Mouse (Mus musculus) heart, embryonic 11.5 days (tissue): ENCODE measurements around the gene Olfr493. TPM values are rescaled to one million over a fixed set of nuclear protein-coding genes. Genes with fewer than 3 reads are reported as not detected.

Experiments
- ATAC-seq: fragments of 200-750 bp; cut with Nextera tagmentation; replicated peaks from 2 replicates; pipeline ENCODE4 v1.8.0; 2017; ENCODE audit warnings: moderate library complexity; ENCODE audit not compliant: insufficient number of reproducible peaks, low FRiP score, low TSS enrichment
- H3K27ac ChIP-seq: fragments of 300-500 bp; sonication (generic); 2 replicates; pipeline ENCODE4 v1.5.1; 2014; ENCODE audit warnings: mild to moderate bottlenecking, low read depth, low read length
- H3K27me3 ChIP-seq: fragments of 300-500 bp; sonication (generic); 2 replicates; pipeline ENCODE4 v1.6.1; 2014; ENCODE audit warnings: mild to moderate bottlenecking, low read length, mixed read lengths; ENCODE audit not compliant: control insufficient read depth, insufficient read depth
- H3K36me3 ChIP-seq: fragments of 300-500 bp; sonication (generic); 2 replicates; pipeline ENCODE4 v1.6.1; 2014; ENCODE audit warnings: mild to moderate bottlenecking, low read length, moderate library complexity, mixed read lengths; ENCODE audit not compliant: control insufficient read depth, insufficient read depth
- H3K4me1 ChIP-seq: fragments of 300-500 bp; sonication (generic); 2 replicates; pipeline ENCODE4 v1.6.1; 2014; ENCODE audit warnings: low read length; ENCODE audit not compliant: control insufficient read depth, insufficient read depth
- H3K4me2 ChIP-seq: fragments of 300-500 bp; sonication (generic); 2 replicates; pipeline ENCODE4 v1.6.1; 2014; ENCODE audit warnings: mild to moderate bottlenecking, moderate library complexity
- H3K4me3 ChIP-seq: fragments of 300-500 bp; sonication (generic); 2 replicates; pipeline ENCODE4 v1.5.1; 2014; ENCODE audit warnings: low read depth, low read length
- H3K9ac ChIP-seq: fragments of 300-500 bp; sonication (generic); 2 replicates; pipeline ENCODE4 v1.6.1; 2014; ENCODE audit warnings: mild to moderate bottlenecking, low read depth, low read length, moderate library complexity
- H3K9me3 ChIP-seq: fragments of 300-500 bp; sonication (generic); replicated peaks from 2 replicates; pipeline ENCODE4 v1.6.1; 2016; ENCODE audit warnings: low read length; ENCODE audit not compliant: control insufficient read depth
- WGBS: fragments of 180-500 bp; shearing (Covaris S2); extraction: QIAGEN DNeasy Blood & Tissue Kit; methylation state at CpG from one replicate; pipeline ENCODE4 v1.1.7; 2014; ENCODE audit not compliant: insufficient replicate concordance; 5-methylcytosine and 5-hydroxymethylcytosine counted together
- polyA plus RNA-seq: library from polyadenylated mRNA; unstranded; fragments of >200 nt; fragmentation: Nextera tagmentation; extraction: Ambion mirVana; gene quantifications from 2 replicates; pipeline ENCODE4 v1.2.1, GENCODE M21; 2014

Olfr493 gene
- not detected in 2 replicates for polyA plus RNA-seq

GRCm38 (mm10) chr7:108346879-108347278 lies at the start of gene Olfr493:
Olfr493 (minus strand) TSS chr7:108346979.
- Histone ChIP-seq H3K4me1 (no peaks in the 10 kb centered on the region), H3K27ac (no peak within 1 kb of the TSS), H3K36me3 (no peaks in the 10 kb centered on the region), H3K9ac (no peak within 1 kb of the TSS), H3K4me3 (no peak within 1 kb of the TSS), H3K9me3 (no peaks in the 10 kb centered on the region), H3K4me2 (no peak within 1 kb of the TSS), H3K27me3 (no peaks in the 10 kb centered on the region)
- 51% methylated on average over 1 of the region's 1 CpGs for WGBS
- ATAC-seq = no peak

DNA sequence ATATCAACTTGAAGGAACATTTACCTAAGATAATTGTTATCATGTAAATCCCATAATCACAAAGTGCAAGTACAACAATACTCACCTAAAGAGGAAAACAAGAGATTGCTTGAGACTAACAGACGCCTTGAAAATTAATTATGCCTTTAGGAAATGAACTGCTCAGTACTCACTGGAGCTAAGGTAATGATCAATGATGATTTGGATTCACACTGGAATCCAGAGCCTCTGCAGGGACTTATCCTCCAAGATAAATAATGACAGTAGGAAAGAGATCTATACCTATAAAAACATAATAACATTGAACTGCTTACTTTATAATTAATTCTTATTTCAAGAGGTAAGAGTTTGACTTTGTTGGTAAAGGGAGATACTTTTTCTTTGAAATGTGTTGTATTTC lies 46.1 kb upstream of the Olfr493 start, which contains the start of gene Olfr495:
Gene Olfr495 (plus strand): TSS at position 301 of the 400 bp plus-strand sequence.
- ATAC-seq = no peak
- Histone ChIP-seq H3K9me3 (no peaks in the 10 kb centered on the region), H3K4me1 (no peaks in the 10 kb centered on the region), H3K36me3 (no peaks in the 10 kb centered on the region), H3K27me3 (no peaks in the 10 kb centered on the region), H3K4me2 (no peak within 1 kb of the TSS), H3K4me3 (no peak within 1 kb of the TSS), H3K9ac (no peak within 1 kb of the TSS), H3K27ac (no peak within 1 kb of the TSS)
- 69% methylated on average over 1 of the region's 1 CpGs for WGBS

- Histone ChIP-seq H3K36me3 (no peaks in the 10 kb centered on the region), H3K9ac (no peak within 1 kb of the TSS), H3K4me2 (no peak within 1 kb of the TSS), H3K9me3 (no peaks in the 10 kb centered on the region), H3K27ac (no peak within 1 kb of the TSS), H3K27me3 (no peaks in the 10 kb centered on the region), H3K4me3 (no peak within 1 kb of the TSS), H3K4me1 (no peaks in the 10 kb centered on the region)
- 67% methylated on average over 3 of the region's 3 CpGs for WGBS
- ATAC-seq = no peak
Observed at GRCm38 (mm10) chr7:108365035-108365434, 18.3 kb upstream of the Olfr493 start, which contains the start of gene Olfr494. Olfr494 (plus strand) TSS chr7:108365335.

- H3K36me3 ChIP-seq = no peaks in the 10 kb centered on the region
- H3K27me3 ChIP-seq = no peaks in the 10 kb centered on the region
- H3K4me3 ChIP-seq = no peak within 1 kb of the TSS
- H3K9ac ChIP-seq = no peak within 1 kb of the TSS
- H3K27ac ChIP-seq = no peak within 1 kb of the TSS
- H3K9me3 ChIP-seq = no peaks in the 10 kb centered on the region
- WGBS = 68% methylated on average over 2 of the region's 2 CpGs
- ATAC-seq = no peak
- H3K4me2 ChIP-seq = no peak within 1 kb of the TSS
- H3K4me1 ChIP-seq = no peaks in the 10 kb centered on the region
Observed at GRCm38 (mm10) chr7:108323574-108323973, 23.2 kb downstream of the Olfr493 start, which contains the start of gene Olfr492. Olfr492 (minus strand) TSS chr7:108323674.

GRCm38 (mm10) chr7:108313151-108313550 lies 33.6 kb downstream of the Olfr493 start, which contains the start of gene Olfr491:
Olfr491 (plus strand) TSS chr7:108313451.
- no peak within 1 kb of the TSS for H3K9ac ChIP-seq
- H3K4me1 ChIP-seq = no peaks in the 10 kb centered on the region
- no peaks in the 10 kb centered on the region for H3K36me3 ChIP-seq
- H3K4me3 ChIP-seq = no peak within 1 kb of the TSS
- H3K9me3 ChIP-seq = no peaks in the 10 kb centered on the region
- H3K27me3 ChIP-seq = no peaks in the 10 kb centered on the region
- 62% methylated on average over 1 of the region's 1 CpGs for WGBS
- no peak within 1 kb of the TSS for H3K27ac ChIP-seq
- H3K4me2 ChIP-seq = no peak within 1 kb of the TSS
- no peak for ATAC-seq

Other genes starting within 250 kb of the Olfr493 start
- not detected in 2 replicates for gene Olfr482, start 249.4 kb downstream of the Olfr493 start, polyA plus RNA-seq
- gene Olfr483, start 246.1 kb downstream of the Olfr493 start, polyA plus RNA-seq = not detected in 2 replicates
- gene Olfr484, start 219.5 kb downstream of the Olfr493 start, polyA plus RNA-seq = not detected in 2 replicates
- gene Olfr485, start 187.1 kb downstream of the Olfr493 start, polyA plus RNA-seq = not detected in 2 replicates
- gene Olfr486, start 174.2 kb downstream of the Olfr493 start, polyA plus RNA-seq = not detected in 2 replicates
- not detected in 2 replicates for gene Olfr487, start 132.3 kb downstream of the Olfr493 start, polyA plus RNA-seq
- gene Olfr488, start 88.6 kb downstream of the Olfr493 start, polyA plus RNA-seq = not detected in 2 replicates
- not detected in 2 replicates for gene Olfr490, start 58.0 kb downstream of the Olfr493 start, polyA plus RNA-seq
- not detected in 2 replicates for gene Olfr491, start 33.5 kb downstream of the Olfr493 start, polyA plus RNA-seq
- not detected in 2 replicates for gene Olfr492, start 23.3 kb downstream of the Olfr493 start, polyA plus RNA-seq
- not detected in 2 replicates for gene Olfr494, start 18.4 kb upstream of the Olfr493 start, polyA plus RNA-seq
- not detected in 2 replicates for gene Olfr495, start 46.2 kb upstream of the Olfr493 start, polyA plus RNA-seq
- not detected in 2 replicates for gene Olfr497, start 73.4 kb upstream of the Olfr493 start, polyA plus RNA-seq
- not detected in 2 replicates for gene Olfr498, start 118.3 kb upstream of the Olfr493 start, polyA plus RNA-seq
- gene Olfr502, start 178.1 kb upstream of the Olfr493 start, polyA plus RNA-seq = not detected in 2 replicates
- gene Olfr503, start 197.5 kb upstream of the Olfr493 start, polyA plus RNA-seq = not detected in 2 replicates
- not detected in 2 replicates for gene Olfr504, start 218.8 kb upstream of the Olfr493 start, polyA plus RNA-seq